Mouse (Mus musculus) lung, embryonic 16.5 days (tissue): ENCODE data around the gene Egfem1. TPM values are rescaled to one million over a fixed set of nuclear protein-coding genes. Genes with fewer than 3 reads are reported as not detected.
A peak's percentile ranks its signal among the peaks of the same experiment; 100 is the strongest.

ENCODE experiments used
- ATAC-seq: fragments of 200-750 bp; cut with Nextera tagmentation; 2 replicates; pipeline ENCODE4 v1.8.0; 2017; ENCODE audit warnings: low read depth, mild to moderate bottlenecking, moderate library complexity
- H3K27ac ChIP-seq: fragments of 300-500 bp; sonication (generic); 2 replicates; pipeline ENCODE4 v1.5.1; 2014; ENCODE audit warnings: mild to moderate bottlenecking, control low read depth, low read length
- H3K27me3 ChIP-seq: fragments of 300-500 bp; sonication (generic); 2 replicates; pipeline ENCODE4 v1.6.1; 2014; ENCODE audit warnings: low read depth, low read length, mixed read lengths; ENCODE audit not compliant: control insufficient read depth, insufficient read depth
- H3K36me3 ChIP-seq: fragments of 300-500 bp; sonication (generic); 2 replicates; pipeline ENCODE4 v1.6.1; 2014; ENCODE audit warnings: low read length; ENCODE audit not compliant: control insufficient read depth, insufficient read depth
- H3K4me1 ChIP-seq: fragments of 300-500 bp; sonication (generic); replicated peaks from 2 replicates; pipeline ENCODE4 v1.6.1; 2014; ENCODE audit warnings: low read length, mixed read lengths; ENCODE audit not compliant: control insufficient read depth, insufficient read depth
- H3K4me2 ChIP-seq: fragments of 300-500 bp; sonication (generic); 2 replicates; pipeline ENCODE4 v1.6.1; 2014; ENCODE audit warnings: low read depth, low read length, control low read depth
- H3K4me3 ChIP-seq: fragments of 300-500 bp; sonication (generic); 2 replicates; pipeline ENCODE4 v1.5.1; 2014; ENCODE audit warnings: mild to moderate bottlenecking, low read length, control low read depth
- H3K9ac ChIP-seq: fragments of 300-500 bp; sonication (generic); 2 replicates; pipeline ENCODE4 v1.6.1; 2014; ENCODE audit warnings: low read length, control low read depth
- H3K9me3 ChIP-seq: fragments of 300-500 bp; sonication (generic); 2 replicates; pipeline ENCODE4 v1.6.1; 2016; ENCODE audit warnings: low read length; ENCODE audit not compliant: control insufficient read depth
- WGBS: fragments of 180-500 bp; shearing (Covaris S2); extraction: QIAGEN DNeasy Blood & Tissue Kit; methylation state at CpG from one replicate; pipeline ENCODE4 v1.1.7; 2014; 5-methylcytosine and 5-hydroxymethylcytosine counted together
- polyA plus RNA-seq: library from polyadenylated mRNA; unstranded; fragments of >200 nt; fragmentation: Nextera tagmentation; extraction: Ambion mirVana; gene quantifications from 2 replicates; pipeline ENCODE4 v1.2.1, GENCODE M21; 2015

Gene Egfem1
- polyA plus RNA-seq, 1 experiment from 2014 or later: 18.5 TPM

- Histone ChIP-seq H3K4me3 (no peak overlapping the region), H3K9me3 (no peaks in the 10 kb centered on the region), H3K9ac (no peak overlapping the region), H3K4me1 (no peaks in the 10 kb centered on the region), H3K4me2 (no peak overlapping the region), H3K27me3 (no peaks in the 10 kb centered on the region), H3K27ac (no peak overlapping the region), H3K36me3 (no peaks in the 10 kb centered on the region)
- ATAC-seq: no peak
- 66% methylated on average over 2 of the region's 2 CpGs for WGBS
These were observed 416.4 kb downstream of the Egfem1 start for GRCm38 (mm10) chr3:29498211-29498610.

GRCm38 (mm10) chr3:29499188-29499587, 417.4 kb downstream of the Egfem1 start:
- no peaks in the 10 kb centered on the region for H3K27me3 ChIP-seq
- no peaks in the 10 kb centered on the region for H3K9me3 ChIP-seq
- no peaks in the 10 kb centered on the region for H3K36me3 ChIP-seq
- WGBS: 78% methylated on average over 6 of the region's 6 CpGs
- no peak overlapping the region for H3K9ac ChIP-seq
- no peak overlapping the region for H3K4me3 ChIP-seq
- no peaks in the 10 kb centered on the region for H3K4me1 ChIP-seq
- no peak for ATAC-seq
- no peak overlapping the region for H3K27ac ChIP-seq
- H3K4me2 ChIP-seq: no peak overlapping the region

DNA sequence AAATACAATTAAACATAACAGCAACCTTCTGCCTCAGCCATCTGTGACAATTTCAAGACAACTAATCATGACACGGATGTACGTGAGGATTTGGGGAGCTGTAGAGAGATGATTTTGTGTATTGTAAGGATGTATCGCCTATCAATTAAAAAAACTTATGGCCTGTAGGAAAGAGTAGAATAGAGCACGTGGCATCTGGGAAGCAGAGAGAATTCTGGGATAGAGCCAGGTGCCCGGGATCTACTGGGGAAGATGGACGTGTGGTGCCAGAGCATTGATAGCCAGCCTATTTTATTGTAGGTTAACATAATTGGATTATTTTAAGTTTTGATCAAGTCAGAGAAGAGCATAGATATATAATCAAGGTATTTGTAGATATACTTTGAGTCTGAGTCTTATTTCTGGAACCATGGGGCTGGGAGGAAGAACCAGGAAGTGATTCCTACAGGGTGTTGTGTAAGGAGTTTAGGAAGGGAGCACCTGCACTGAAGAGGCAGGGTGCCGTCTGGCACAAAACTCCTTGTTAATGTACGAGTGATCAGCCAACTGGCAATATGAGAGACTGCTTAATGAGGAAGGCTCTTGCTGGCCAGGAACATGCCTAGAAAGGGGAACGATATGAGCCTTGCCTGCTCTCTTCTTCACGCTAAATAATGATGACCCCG, 443.6 kb downstream of the Egfem1 start:
- Histone ChIP-seq H3K27me3 (no peaks in the 10 kb centered on the region), H3K9me3 (no peaks in the 10 kb centered on the region), H3K4me2 (no peak overlapping the region), H3K36me3 (no peaks in the 10 kb centered on the region), H3K4me1 (no peaks in the 10 kb centered on the region), H3K4me3 (no peak overlapping the region), H3K27ac (no peak overlapping the region), H3K9ac (no peak overlapping the region)
- WGBS: 83% methylated on average over 11 of the region's 11 CpGs
- ATAC-seq: no peak

- H3K36me3 ChIP-seq: no peaks in the 10 kb centered on the region
- no peaks in the 10 kb centered on the region for H3K9me3 ChIP-seq
- H3K4me3 ChIP-seq: no peak overlapping the region
- H3K27me3 ChIP-seq: no peaks in the 10 kb centered on the region
- ATAC-seq: no peak
- H3K4me2 ChIP-seq: no peak overlapping the region
- no peak overlapping the region for H3K9ac ChIP-seq
- H3K27ac ChIP-seq: no peak overlapping the region
- H3K4me1 ChIP-seq: no peaks in the 10 kb centered on the region
- WGBS: 83% methylated on average over 12 of the region's 12 CpGs
These were observed 444.1 kb downstream of the Egfem1 start for GRCm38 (mm10) chr3:29525963-29526301.

DNA sequence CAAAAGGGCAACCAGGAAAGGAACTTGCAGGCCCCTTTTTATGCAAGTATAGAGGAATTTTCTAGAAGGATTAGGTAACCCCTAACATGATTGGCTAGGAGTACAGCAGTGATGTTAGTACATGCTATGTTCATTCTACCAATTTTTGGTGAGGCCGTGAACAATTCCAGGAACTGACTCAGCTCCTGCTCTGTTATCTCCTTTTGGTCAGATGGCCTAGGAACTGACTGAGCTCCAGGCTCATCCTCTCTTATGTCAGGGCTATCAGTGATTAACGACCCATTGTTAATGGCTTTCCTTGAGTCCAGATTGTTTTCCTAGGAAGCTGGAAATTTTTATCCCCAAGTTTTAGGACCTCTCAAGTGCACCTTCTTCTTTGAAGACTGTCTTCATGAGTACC, 457.4 kb downstream of the Egfem1 start:
- Histone ChIP-seq H3K4me3 (no peak overlapping the region), H3K27me3 (no peaks in the 10 kb centered on the region), H3K9ac (no peak overlapping the region), H3K27ac (0 out of 2 replicates have a peak overlapping the region, but pooled peaks have one; percentile 34), H3K36me3 (no peaks in the 10 kb centered on the region), H3K9me3 (no peaks in the 10 kb centered on the region), H3K4me1 (no peaks in the 10 kb centered on the region), H3K4me2 (no peak overlapping the region)
- 40% methylated on average over 2 of the region's 2 CpGs for WGBS
- peak; percentile 74 for ATAC-seq

GRCm38 (mm10) chr3:29539902-29540301, 458.1 kb downstream of the Egfem1 start:
- H3K9me3 ChIP-seq: no peaks in the 10 kb centered on the region
- ATAC-seq: no peak
- no peaks in the 10 kb centered on the region for H3K4me1 ChIP-seq
- H3K27ac ChIP-seq: peak overlapping the region; percentile 50
- no peaks in the 10 kb centered on the region for H3K27me3 ChIP-seq
- H3K36me3 ChIP-seq: no peaks in the 10 kb centered on the region
- no peak overlapping the region for H3K9ac ChIP-seq
- WGBS: 24% methylated on average over 1 of the region's 1 CpGs
- no peak overlapping the region for H3K4me3 ChIP-seq
- H3K4me2 ChIP-seq: no peak overlapping the region

GRCm38 (mm10) chr3:29541477-29542079, 459.8 kb downstream of the Egfem1 start:
- H3K36me3 ChIP-seq: no peaks in the 10 kb centered on the region
- no peak overlapping the region for H3K4me3 ChIP-seq
- no peak overlapping the region for H3K27ac ChIP-seq
- H3K9me3 ChIP-seq: no peaks in the 10 kb centered on the region
- H3K9ac ChIP-seq: no peak overlapping the region
- ATAC-seq: no peak
- H3K27me3 ChIP-seq: no peaks in the 10 kb centered on the region
- WGBS: 63% methylated on average over 1 of the region's 1 CpGs
- H3K4me1 ChIP-seq: no peaks in the 10 kb centered on the region
- no peak overlapping the region for H3K4me2 ChIP-seq

DNA sequence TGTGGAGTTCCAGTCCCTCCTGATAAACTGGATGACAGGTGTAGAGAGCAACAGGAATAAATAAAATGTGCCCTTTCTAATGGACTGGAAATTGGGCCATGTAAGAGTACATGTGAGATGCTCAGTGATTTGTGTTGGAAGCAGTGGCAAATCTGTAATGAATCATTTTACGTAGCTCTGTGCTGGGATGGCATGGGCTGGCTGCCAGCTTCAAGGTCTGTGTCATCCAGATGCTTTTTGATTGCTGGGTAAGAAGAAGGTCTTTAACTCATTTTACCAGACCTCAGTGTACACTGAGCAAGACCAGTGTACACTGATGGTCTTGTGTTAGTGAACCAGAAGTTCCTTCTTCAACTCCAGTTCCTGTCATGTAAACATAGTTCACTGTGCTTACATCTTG, 462.2 kb downstream of the Egfem1 start:
- H3K4me3 ChIP-seq: no peak overlapping the region
- no peak overlapping the region for H3K9ac ChIP-seq
- 68% methylated on average over 1 of the region's 1 CpGs for WGBS
- H3K4me2 ChIP-seq: no peak overlapping the region
- no peak for ATAC-seq
- no peaks in the 10 kb centered on the region for H3K36me3 ChIP-seq
- no peaks in the 10 kb centered on the region for H3K4me1 ChIP-seq
- H3K27me3 ChIP-seq: no peaks in the 10 kb centered on the region
- H3K9me3 ChIP-seq: no peaks in the 10 kb centered on the region
- H3K27ac ChIP-seq: no peak overlapping the region

GRCm38 (mm10) chr3:29563171-29563570, 481.3 kb downstream of the Egfem1 start:
- no peak for ATAC-seq
- 71% methylated on average over 1 of the region's 1 CpGs for WGBS
- Histone ChIP-seq H3K4me2 (no peak overlapping the region), H3K27ac (no peak overlapping the region), H3K27me3 (no peaks in the 10 kb centered on the region), H3K9me3 (no peaks in the 10 kb centered on the region), H3K9ac (no peak overlapping the region), H3K36me3 (no peaks in the 10 kb centered on the region), H3K4me3 (no peak overlapping the region), H3K4me1 (no peaks in the 10 kb centered on the region)
